Mouse (Mus musculus): ENCODE data around the gene Ddx5. TPM values are rescaled to one million over a fixed set of nuclear protein-coding genes. Genes with fewer than 3 reads are reported as not detected.

Gene Ddx5
- polyA plus RNA-seq, 1 experiment = 493 TPM

- TF ChIP-seq POLR2A (IDR thresholded peaks at IDR 0.05; ENCODE audit: low read depth, low read length) (no peak), CTCF (IDR thresholded peaks at IDR 0.05; ENCODE audit: extremely low read depth, insufficient read length, insufficient replicate concordance, low read depth, low read length) (no peak)
- Histone ChIP-seq H3K36me3 (ENCODE audit: control insufficient read depth, insufficient read depth, low read length) (peaks cover 53% of the 10 kb centered on the region), H3K4me3 (ENCODE audit: low read depth, low read length) (no peak overlapping the region), H3K27ac (ENCODE audit: insufficient read depth, low read depth, low read length) (no peak overlapping the region), H3K27me3 (ENCODE audit: control insufficient read depth, insufficient read depth, low read length) (no peaks in the 10 kb centered on the region), H3K4me1 (ENCODE audit: control insufficient read depth, insufficient read depth, insufficient read length, low read length) (no peaks in the 10 kb centered on the region)
- 68% methylated on average over 6 of the region's 6 CpGs for WGBS
Observed at GRCm38 (mm10) chr11:106780590-106781220, 8.3 kb downstream of the Ddx5 start.

DNA sequence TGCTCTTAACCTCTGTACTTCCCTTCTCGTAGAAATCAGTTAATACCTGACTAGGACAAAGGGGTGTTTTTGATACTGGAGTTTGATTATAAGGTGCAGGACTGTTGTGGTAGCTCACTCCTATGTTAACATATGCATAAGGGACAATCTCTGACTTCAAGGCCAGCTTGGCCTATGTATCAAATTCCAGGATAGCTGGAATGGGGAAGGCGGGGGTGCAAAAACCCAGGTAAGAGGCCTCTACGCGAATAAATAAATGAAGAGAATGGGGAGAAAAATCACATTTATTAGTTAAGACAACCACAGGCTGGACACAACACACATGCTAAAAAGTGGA lies 8.9 kb downstream of the Ddx5 start:
- Histone ChIP-seq H3K36me3 (ENCODE audit: control insufficient read depth, insufficient read depth, low read length) (peaks cover 54% of the 10 kb centered on the region), H3K4me3 (ENCODE audit: low read depth, low read length) (no peak overlapping the region), H3K27ac (ENCODE audit: insufficient read depth, low read depth, low read length) (peak overlapping the region; percentile 87), H3K27me3 (ENCODE audit: control insufficient read depth, insufficient read depth, low read length) (no peaks in the 10 kb centered on the region), H3K4me1 (ENCODE audit: control insufficient read depth, insufficient read depth, insufficient read length, low read length) (no peaks in the 10 kb centered on the region)
- TF ChIP-seq CTCF (IDR thresholded peaks at IDR 0.05; ENCODE audit: extremely low read depth, insufficient read length, insufficient replicate concordance, low read depth, low read length) = no peak
- TF ChIP-seq POLR2A (IDR thresholded peaks at IDR 0.05; ENCODE audit: low read depth, low read length) = no peak
- WGBS = 42% methylated on average over 4 of the region's 4 CpGs

- under 1% methylated on average over 30 of the region's 30 CpGs for WGBS
- Histone ChIP-seq H3K27ac (ENCODE audit: insufficient read depth, low read depth, low read length) (peak within 1 kb of the TSS; percentile 93), H3K4me1 (ENCODE audit: control insufficient read depth, insufficient read depth, insufficient read length, low read length) (no peaks in the 10 kb centered on the region), H3K36me3 (ENCODE audit: control insufficient read depth, insufficient read depth, low read length) (peaks cover 57% of the 10 kb centered on the region), H3K27me3 (ENCODE audit: control insufficient read depth, insufficient read depth, low read length) (no peaks in the 10 kb centered on the region), H3K4me3 (ENCODE audit: low read depth, low read length) (peak within 1 kb of the TSS; percentile 84)
- TF ChIP-seq CTCF (IDR thresholded peaks at IDR 0.05; ENCODE audit: extremely low read depth, insufficient read length, insufficient replicate concordance, low read depth, low read length) (no peak), POLR2A (IDR thresholded peaks at IDR 0.05; ENCODE audit: low read depth, low read length) (peak; percentile 94)
Observed at GRCm38 (mm10) chr11:106779388-106780088, 9.4 kb downstream of the Ddx5 start, which contains the start of gene Polg2. Gene Polg2, minus strand, starts transcription at chr11:106779537.

DNA sequence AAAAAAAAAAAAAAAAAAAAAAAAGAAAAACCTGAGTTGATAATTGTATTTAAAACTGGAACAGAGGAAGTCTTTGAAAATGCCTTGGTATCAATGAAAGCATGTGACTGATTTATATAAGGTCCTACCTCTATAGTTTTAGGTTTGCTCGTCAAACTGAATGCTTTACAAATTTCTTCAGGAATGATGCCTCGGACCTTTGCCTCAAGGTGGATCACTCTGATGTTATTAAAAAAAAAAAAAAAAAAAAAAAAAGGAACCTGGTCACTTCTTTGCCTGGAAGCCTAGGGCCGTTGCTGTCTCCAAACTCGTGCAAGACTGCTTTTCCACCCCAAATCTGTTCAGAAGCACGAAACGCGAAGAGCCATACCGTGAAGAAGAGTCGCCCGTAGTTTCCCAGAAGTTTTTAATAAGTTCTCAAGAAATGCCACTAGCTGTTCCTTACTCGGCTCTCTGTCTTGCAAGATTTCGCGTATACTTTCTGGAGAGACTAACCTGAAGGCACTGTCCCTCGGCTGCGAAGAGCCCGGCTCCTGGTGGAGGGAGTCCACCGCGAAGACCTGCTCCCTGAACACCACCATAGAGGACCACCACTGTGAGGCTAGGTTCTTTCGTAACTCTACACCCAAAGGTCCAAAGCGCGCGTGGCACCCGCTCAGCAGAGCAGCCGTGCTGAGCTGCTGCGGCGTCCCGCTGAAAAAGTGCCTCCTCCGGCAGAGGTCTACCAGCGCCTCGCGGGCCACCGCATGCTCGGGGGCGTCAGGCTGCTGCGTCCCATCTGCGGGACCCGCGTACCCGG lies 10.2 kb downstream of the Ddx5 start:
- Histone ChIP-seq H3K4me3 (ENCODE audit: low read depth, low read length) (peak overlapping the region; percentile 84), H3K36me3 (ENCODE audit: control insufficient read depth, insufficient read depth, low read length) (peaks cover 57% of the 10 kb centered on the region), H3K27me3 (ENCODE audit: control insufficient read depth, insufficient read depth, low read length) (no peaks in the 10 kb centered on the region), H3K4me1 (ENCODE audit: control insufficient read depth, insufficient read depth, insufficient read length, low read length) (no peaks in the 10 kb centered on the region), H3K27ac (ENCODE audit: insufficient read depth, low read depth, low read length) (peak overlapping the region; percentile 93)
- TF ChIP-seq POLR2A (IDR thresholded peaks at IDR 0.05; ENCODE audit: low read depth, low read length) (no peak), CTCF (IDR thresholded peaks at IDR 0.05; ENCODE audit: extremely low read depth, insufficient read length, insufficient replicate concordance, low read depth, low read length) (no peak)
- under 1% methylated on average over 39 of the region's 39 CpGs for WGBS

DNA sequence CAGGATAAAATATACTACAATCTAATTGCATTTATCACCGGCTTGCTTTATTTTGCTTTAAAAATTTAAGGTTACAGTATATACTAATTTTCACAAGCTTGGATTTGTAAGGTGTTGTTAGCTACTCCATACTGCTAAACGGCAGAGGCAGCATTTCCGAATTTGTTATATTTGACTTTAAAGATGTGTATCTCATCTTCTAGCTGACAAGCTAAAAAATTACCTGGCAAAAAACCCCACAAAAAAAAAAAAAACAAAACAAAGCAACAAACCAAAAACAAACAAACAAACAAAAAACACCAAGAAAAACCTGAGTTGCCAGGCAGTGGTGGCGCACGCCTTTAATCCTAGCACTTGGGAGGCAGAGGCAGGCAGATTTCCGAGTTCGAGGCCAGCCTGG lies 10.9 kb downstream of the Ddx5 start:
- no peaks in the 10 kb centered on the region for H3K27me3 ChIP-seq (ENCODE audit: control insufficient read depth, insufficient read depth, low read length)
- H3K4me1 ChIP-seq (ENCODE audit: control insufficient read depth, insufficient read depth, insufficient read length, low read length) = no peaks in the 10 kb centered on the region
- H3K36me3 ChIP-seq (ENCODE audit: control insufficient read depth, insufficient read depth, low read length) = peaks cover 56% of the 10 kb centered on the region
- TF ChIP-seq CTCF (IDR thresholded peaks at IDR 0.05; ENCODE audit: extremely low read depth, insufficient read length, insufficient replicate concordance, low read depth, low read length) = no peak
- TF ChIP-seq POLR2A (IDR thresholded peaks at IDR 0.05; ENCODE audit: low read depth, low read length) = no peak
- peak overlapping the region; percentile 85 for H3K27ac ChIP-seq (ENCODE audit: insufficient read depth, low read depth, low read length)
- H3K4me3 ChIP-seq (ENCODE audit: low read depth, low read length) = peak overlapping the region; percentile 24; the same call in 1 of the 2 replicates
- WGBS = 41% methylated on average over 7 of the region's 7 CpGs

DNA sequence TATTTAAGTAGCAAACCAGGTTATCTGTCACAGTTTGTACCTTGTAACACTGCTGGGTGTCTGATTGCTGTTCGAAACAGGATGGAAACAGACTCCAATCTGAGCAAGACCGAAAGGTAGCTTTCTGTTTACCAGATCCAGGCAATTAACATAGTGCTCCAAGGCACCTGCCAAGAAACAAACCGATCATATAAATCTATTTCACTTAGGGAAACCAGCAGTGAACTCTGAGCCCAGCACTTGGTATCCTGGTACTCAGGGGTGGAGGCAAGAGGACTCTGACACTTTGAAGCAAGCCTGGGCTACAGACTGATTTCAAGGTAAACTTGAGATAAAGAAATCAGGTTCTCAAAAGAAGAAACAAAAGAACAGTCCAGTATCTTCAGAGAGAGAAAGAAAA lies 11.6 kb downstream of the Ddx5 start:
- Histone ChIP-seq H3K4me1 (ENCODE audit: control insufficient read depth, insufficient read depth, insufficient read length, low read length) (no peaks in the 10 kb centered on the region), H3K27ac (ENCODE audit: insufficient read depth, low read depth, low read length) (peak overlapping the region; percentile 85), H3K36me3 (ENCODE audit: control insufficient read depth, insufficient read depth, low read length) (peaks cover 55% of the 10 kb centered on the region), H3K27me3 (ENCODE audit: control insufficient read depth, insufficient read depth, low read length) (no peaks in the 10 kb centered on the region), H3K4me3 (ENCODE audit: low read depth, low read length) (no peak overlapping the region)
- TF ChIP-seq CTCF (IDR thresholded peaks at IDR 0.05; ENCODE audit: extremely low read depth, insufficient read length, insufficient replicate concordance, low read depth, low read length) (no peak), POLR2A (IDR thresholded peaks at IDR 0.05; ENCODE audit: low read depth, low read length) (no peak)
- WGBS = 30% methylated on average over 3 of the region's 3 CpGs

DNA sequence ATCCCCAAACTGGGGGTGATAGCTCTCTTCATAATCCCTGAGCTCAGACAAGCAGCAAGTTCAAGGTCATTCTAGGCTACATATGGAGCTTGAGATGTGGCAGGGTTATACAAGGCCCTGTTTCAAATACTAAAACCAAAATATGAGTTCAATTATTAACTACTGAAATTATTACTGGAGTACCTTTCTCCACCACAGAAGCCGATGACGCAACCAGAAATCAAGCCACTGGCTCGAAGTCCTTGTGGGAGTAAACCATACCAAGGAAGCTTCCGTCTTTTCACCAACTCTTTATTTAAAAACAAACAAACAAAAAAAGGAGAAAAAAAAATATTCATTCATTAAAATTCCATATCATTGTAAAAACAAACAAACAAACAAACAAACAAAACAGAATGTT lies 12.0 kb downstream of the Ddx5 start:
- no peaks in the 10 kb centered on the region for H3K27me3 ChIP-seq (ENCODE audit: control insufficient read depth, insufficient read depth, low read length)
- WGBS = 24% methylated on average over 4 of the region's 4 CpGs
- no peaks in the 10 kb centered on the region for H3K4me1 ChIP-seq (ENCODE audit: control insufficient read depth, insufficient read depth, insufficient read length, low read length)
- TF ChIP-seq POLR2A (IDR thresholded peaks at IDR 0.05; ENCODE audit: low read depth, low read length) (no peak), CTCF (IDR thresholded peaks at IDR 0.05; ENCODE audit: extremely low read depth, insufficient read length, insufficient replicate concordance, low read depth, low read length) (no peak)
- peaks cover 55% of the 10 kb centered on the region for H3K36me3 ChIP-seq (ENCODE audit: control insufficient read depth, insufficient read depth, low read length)
- no peak overlapping the region for H3K4me3 ChIP-seq (ENCODE audit: low read depth, low read length)
- H3K27ac ChIP-seq (ENCODE audit: insufficient read depth, low read depth, low read length) = peak overlapping the region; percentile 86

Measured in small intestine, adult 2 months (tissue).